Mouse (Mus musculus) activated CD4-positive, CD25-positive, alpha-beta regulatory T cell, adult 4 months (primary cell): ENCODE measurements around the gene Dnajc1. TPM values are rescaled to one million over a fixed set of nuclear protein-coding genes. Genes with fewer than 3 reads are reported as not detected.

Experiments used
- ATAC-seq: one replicate; pipeline ENCODE4 v1.8.0; 2017
- polyA plus RNA-seq, 2 experiments: library from polyadenylated mRNA; unstranded; fragments of 100-300 nt; shearing (Covaris generic); gene quantifications; one replicate each; pipeline ENCODE4 v1.2.1; 2017

Dnajc1 gene
- polyA plus RNA-seq, 2 experiments from 2014 or later: 28.5 to 33.8 TPM

- no peak for ATAC-seq
Observed at GRCm38 (mm10) chr2:18300949-18301348, 91.7 kb downstream of the Dnajc1 start.

- ATAC-seq: no peak
Observed at GRCm38 (mm10) chr2:18285175-18285574, 107.5 kb downstream of the Dnajc1 start.

GRCm38 (mm10) chr2:18265736-18266135, 126.9 kb downstream of the Dnajc1 start:
- no peak for ATAC-seq

- no peak for ATAC-seq
Observed at GRCm38 (mm10) chr2:18264579-18264978, 128.1 kb downstream of the Dnajc1 start.

GRCm38 (mm10) chr2:18262298-18262697, 130.3 kb downstream of the Dnajc1 start:
- ATAC-seq: no peak

GRCm38 (mm10) chr2:18249224-18249623, 143.4 kb downstream of the Dnajc1 start:
- ATAC-seq: no peak

- ATAC-seq: no peak
Observed at GRCm38 (mm10) chr2:18235524-18235923, 157.1 kb downstream of the Dnajc1 start.

- no peak for ATAC-seq
Observed at GRCm38 (mm10) chr2:18232883-18233567, 159.6 kb downstream of the Dnajc1 start.

- ATAC-seq: no peak
Observed at GRCm38 (mm10) chr2:18231143-18231542, 161.5 kb downstream of the Dnajc1 start.

- ATAC-seq: no peak
Observed at GRCm38 (mm10) chr2:18229279-18229678, 163.4 kb downstream of the Dnajc1 start.

- no peak for ATAC-seq
Observed at GRCm38 (mm10) chr2:18228486-18229062, 164.1 kb downstream of the Dnajc1 start.

GRCm38 (mm10) chr2:18219569-18219968, 173.1 kb downstream of the Dnajc1 start:
- no peak for ATAC-seq

- ATAC-seq: no peak
Observed at GRCm38 (mm10) chr2:18219136-18219535, 173.5 kb downstream of the Dnajc1 start.

GRCm38 (mm10) chr2:18218500-18218899, 174.1 kb downstream of the Dnajc1 start:
- ATAC-seq: no peak

GRCm38 (mm10) chr2:18217867-18218266, 174.8 kb downstream of the Dnajc1 start:
- no peak for ATAC-seq

GRCm38 (mm10) chr2:18214031-18214430, 178.6 kb downstream of the Dnajc1 start:
- no peak for ATAC-seq

- no peak for ATAC-seq
Observed at GRCm38 (mm10) chr2:18209948-18210347, 182.7 kb downstream of the Dnajc1 start.

GRCm38 (mm10) chr2:18209211-18209823, 183.3 kb downstream of the Dnajc1 start:
- no peak for ATAC-seq

- no peak for ATAC-seq
Observed at GRCm38 (mm10) chr2:18208578-18208977, 184.1 kb downstream of the Dnajc1 start.

- ATAC-seq: no peak
Observed at GRCm38 (mm10) chr2:18206811-18207210, 185.8 kb downstream of the Dnajc1 start.

- peak; percentile 65 for ATAC-seq
Observed at GRCm38 (mm10) chr2:18205118-18205517, 187.5 kb downstream of the Dnajc1 start.

- ATAC-seq: no peak
Observed at GRCm38 (mm10) chr2:18202923-18203322, 189.7 kb downstream of the Dnajc1 start.

- no peak for ATAC-seq
Observed at GRCm38 (mm10) chr2:18201820-18202462, 190.7 kb downstream of the Dnajc1 start.
